Mouse (Mus musculus): ENCODE data around the gene Mlycd. TPM values are rescaled to one million over a fixed set of nuclear protein-coding genes. Genes with fewer than 3 reads are reported as not detected.

Mlycd gene
- 22.0 and 24.0 TPM in 2 replicates for polyA plus RNA-seq (2015; fragmentation: Nextera tagmentation; extraction: Ambion mirVana)

DNA sequence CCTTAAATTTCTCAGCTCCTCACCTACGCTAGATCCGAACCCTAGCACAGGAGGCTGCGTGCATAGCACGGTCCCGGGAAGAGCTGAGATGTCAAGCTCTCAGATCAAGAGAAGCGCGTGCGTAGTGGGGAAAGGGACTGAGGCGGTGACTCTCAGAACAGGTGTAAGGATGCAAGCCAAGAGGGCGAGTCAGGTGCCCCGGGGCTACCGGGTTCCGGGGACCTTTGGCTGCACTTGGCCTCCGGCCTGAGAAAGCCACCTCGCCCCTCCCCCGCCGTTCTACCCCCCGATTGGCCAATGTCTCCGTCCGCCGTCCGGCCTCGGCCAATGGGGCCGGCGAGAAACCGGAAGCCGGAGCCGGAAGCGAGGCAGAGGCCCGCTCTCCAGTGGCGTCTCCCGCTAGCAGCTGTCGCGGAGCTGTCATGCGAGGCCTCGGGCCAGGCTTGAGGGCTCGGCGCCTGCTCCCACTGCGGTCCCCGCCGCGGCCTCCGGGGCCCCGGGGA lies at the start of gene Mlycd:
Gene Mlycd (plus strand): TSS at position 355 of the 503 bp plus-strand sequence.
- TF ChIP-seq EP300 (optimal IDR thresholded peaks at IDR 0.05), result no peak
- TF ChIP-seq CTCF (IDR thresholded peaks at IDR 0.05; ENCODE audit: low read depth), result no peak
- Histone ChIP-seq H3K27ac (replicated peaks) (peak within 1 kb of the TSS; percentile 96), H3K9me3 (ENCODE audit: control insufficient read depth, low read length) (no peaks in the 10 kb centered on the region), H3K4me1 (replicated peaks; ENCODE audit: control insufficient read depth, insufficient read depth) (peaks cover 3% of the 10 kb centered on the region; the same call in 1 of the 2 replicates), H3K4me2 (replicated peaks; ENCODE audit: low read depth) (peak within 1 kb of the TSS; percentile 98), H3K36me3 (ENCODE audit: control insufficient read depth, insufficient read depth, low read length) (0 out of 2 replicates have a peak, but pooled peaks cover 3% of the 10 kb centered on the region), H3K9ac (ENCODE audit: low read length) (peak within 1 kb of the TSS; percentile 86), H3K27me3 (ENCODE audit: control insufficient read depth, insufficient read depth, low read length) (no peaks in the 10 kb centered on the region), H3K4me3 (ENCODE audit: low read depth, low read length) (peak within 1 kb of the TSS; percentile 73)
- DNase-seq (ENCODE audit: low spot score), result peak; percentile 96
- 2% methylated on average over 42 of the region's 44 CpGs for WGBS
- ATAC-seq (ENCODE audit: low FRiP score, low TSS enrichment), result peak; percentile 95

DNA sequence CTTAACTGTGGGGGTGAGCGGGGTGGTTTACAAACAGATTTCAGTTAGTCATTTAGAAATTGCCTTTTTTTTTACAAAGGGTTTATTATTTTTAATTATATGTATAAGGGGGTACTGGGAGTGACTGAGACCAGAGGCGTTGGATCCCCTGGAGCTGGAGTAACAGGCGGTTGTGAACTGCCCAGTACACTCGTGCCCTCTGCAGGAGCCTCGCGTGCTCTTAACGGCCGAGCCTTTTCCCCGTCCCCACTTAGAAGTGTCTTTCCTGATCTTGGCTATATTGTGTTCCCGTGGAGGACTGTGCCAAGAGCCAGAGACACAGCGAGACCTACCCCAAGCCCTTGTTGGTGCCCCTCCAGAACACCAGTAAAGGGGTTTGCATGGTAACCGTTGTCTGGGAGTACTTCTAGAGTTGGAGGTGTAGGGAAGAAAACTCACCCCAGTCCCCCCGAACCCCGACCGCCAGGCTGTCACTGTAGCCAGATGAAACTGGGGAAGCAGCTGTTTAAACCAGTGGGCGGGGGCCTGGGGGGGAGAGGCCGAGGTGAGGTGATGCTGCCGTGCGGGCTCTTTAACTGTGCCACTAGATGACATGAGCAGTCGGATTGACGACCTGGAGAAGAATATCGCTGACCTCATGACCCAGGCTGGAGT lies 49.5 kb upstream of the Mlycd start:
- no peak for ATAC-seq (ENCODE audit: low FRiP score, low TSS enrichment)
- no peak for TF ChIP-seq EP300 (optimal IDR thresholded peaks at IDR 0.05)
- peak; percentile 44 for TF ChIP-seq CTCF (IDR thresholded peaks at IDR 0.05; ENCODE audit: low read depth)
- peak overlapping the region; percentile 95 for H3K9ac ChIP-seq (ENCODE audit: low read length)
- peak overlapping the region; percentile 99 for H3K4me3 ChIP-seq (ENCODE audit: low read depth, low read length)
- peak overlapping the region; percentile 86 for H3K4me2 ChIP-seq (replicated peaks; ENCODE audit: low read depth)
- H3K27ac ChIP-seq (replicated peaks), result no peak overlapping the region
- 44% methylated on average over 22 of the region's 22 CpGs for WGBS
- H3K27me3 ChIP-seq (ENCODE audit: control insufficient read depth, insufficient read depth, low read length), result no peaks in the 10 kb centered on the region
- no peak for DNase-seq (ENCODE audit: low spot score)
- peaks cover 17% of the 10 kb centered on the region for H3K36me3 ChIP-seq (ENCODE audit: control insufficient read depth, insufficient read depth, low read length)
- peaks cover 3% of the 10 kb centered on the region; the same call in 1 of the 2 replicates for H3K4me1 ChIP-seq (replicated peaks; ENCODE audit: control insufficient read depth, insufficient read depth)
- no peaks in the 10 kb centered on the region for H3K9me3 ChIP-seq (ENCODE audit: control insufficient read depth, low read length)

DNA sequence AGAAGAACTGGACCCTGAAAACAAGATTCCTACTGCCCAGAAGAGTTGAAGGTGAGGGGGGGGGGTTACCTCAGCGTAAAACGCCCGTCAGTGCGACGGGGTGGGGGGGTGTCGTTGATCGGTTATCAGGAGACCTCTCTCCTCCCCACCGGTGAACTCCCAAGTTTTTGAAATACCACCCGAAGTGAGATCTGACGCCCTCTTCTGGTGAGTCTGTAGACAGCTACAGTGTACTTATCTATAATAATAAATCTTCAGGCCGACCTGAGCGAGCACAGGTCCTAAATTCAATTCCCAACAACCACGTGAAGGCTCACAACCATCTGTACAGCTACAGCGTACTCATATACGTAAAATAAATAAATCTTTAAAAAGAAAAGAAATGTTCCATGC lies 49.0 kb upstream of the Mlycd start:
- H3K27ac ChIP-seq (replicated peaks), result no peak overlapping the region
- peaks cover 17% of the 10 kb centered on the region for H3K36me3 ChIP-seq (ENCODE audit: control insufficient read depth, insufficient read depth, low read length)
- no peak for DNase-seq (ENCODE audit: low spot score)
- WGBS, result 82% methylated on average over 15 of the region's 15 CpGs
- peak overlapping the region; percentile 86; the same call in 1 of the 2 replicates for H3K4me2 ChIP-seq (replicated peaks; ENCODE audit: low read depth)
- H3K9ac ChIP-seq (ENCODE audit: low read length), result no peak overlapping the region; the same call in 1 of the 2 replicates
- no peak for TF ChIP-seq EP300 (optimal IDR thresholded peaks at IDR 0.05)
- TF ChIP-seq CTCF (IDR thresholded peaks at IDR 0.05; ENCODE audit: low read depth), result peak; percentile 39
- no peaks in the 10 kb centered on the region for H3K9me3 ChIP-seq (ENCODE audit: control insufficient read depth, low read length)
- H3K4me1 ChIP-seq (replicated peaks; ENCODE audit: control insufficient read depth, insufficient read depth), result peaks cover 3% of the 10 kb centered on the region; the same call in 1 of the 2 replicates
- ATAC-seq (ENCODE audit: low FRiP score, low TSS enrichment), result no peak
- no peaks in the 10 kb centered on the region for H3K27me3 ChIP-seq (ENCODE audit: control insufficient read depth, insufficient read depth, low read length)
- no peak overlapping the region for H3K4me3 ChIP-seq (ENCODE audit: low read depth, low read length)

DNA sequence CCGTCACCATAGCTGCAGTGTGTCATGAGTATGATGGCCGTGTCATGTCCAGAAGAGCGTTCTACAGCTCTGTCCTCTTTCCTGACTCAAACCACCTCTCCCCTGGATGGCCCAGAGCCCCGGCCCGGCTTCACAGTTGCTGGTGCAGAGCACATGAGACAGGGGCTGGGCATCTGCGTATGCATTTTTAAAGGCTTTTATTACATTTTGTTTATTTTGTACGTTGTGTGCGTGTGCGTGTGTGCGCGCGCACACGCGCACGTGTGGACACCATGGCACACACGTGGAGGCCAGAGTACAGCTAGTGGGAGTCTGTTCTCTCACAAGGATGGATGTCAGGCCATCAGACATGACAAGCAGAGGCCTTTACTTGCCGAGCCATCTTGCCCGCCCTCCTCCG lies 43.0 kb upstream of the Mlycd start:
- no peak for TF ChIP-seq EP300 (optimal IDR thresholded peaks at IDR 0.05)
- TF ChIP-seq CTCF (IDR thresholded peaks at IDR 0.05; ENCODE audit: low read depth), result no peak
- H3K27ac ChIP-seq (replicated peaks), result no peak overlapping the region
- H3K4me1 ChIP-seq (replicated peaks; ENCODE audit: control insufficient read depth, insufficient read depth), result no peaks in the 10 kb centered on the region
- no peak overlapping the region for H3K9ac ChIP-seq (ENCODE audit: low read length)
- H3K4me3 ChIP-seq (ENCODE audit: low read depth, low read length), result no peak overlapping the region
- ATAC-seq (ENCODE audit: low FRiP score, low TSS enrichment) (no peak), DNase-seq (ENCODE audit: low spot score) (no peak)
- WGBS, result 89% methylated on average over 19 of the region's 19 CpGs
- no peak overlapping the region for H3K4me2 ChIP-seq (replicated peaks; ENCODE audit: low read depth)
- H3K9me3 ChIP-seq (ENCODE audit: control insufficient read depth, low read length), result no peaks in the 10 kb centered on the region
- H3K36me3 ChIP-seq (ENCODE audit: control insufficient read depth, insufficient read depth, low read length), result peaks cover 16% of the 10 kb centered on the region
- H3K27me3 ChIP-seq (ENCODE audit: control insufficient read depth, insufficient read depth, low read length), result no peaks in the 10 kb centered on the region

DNA sequence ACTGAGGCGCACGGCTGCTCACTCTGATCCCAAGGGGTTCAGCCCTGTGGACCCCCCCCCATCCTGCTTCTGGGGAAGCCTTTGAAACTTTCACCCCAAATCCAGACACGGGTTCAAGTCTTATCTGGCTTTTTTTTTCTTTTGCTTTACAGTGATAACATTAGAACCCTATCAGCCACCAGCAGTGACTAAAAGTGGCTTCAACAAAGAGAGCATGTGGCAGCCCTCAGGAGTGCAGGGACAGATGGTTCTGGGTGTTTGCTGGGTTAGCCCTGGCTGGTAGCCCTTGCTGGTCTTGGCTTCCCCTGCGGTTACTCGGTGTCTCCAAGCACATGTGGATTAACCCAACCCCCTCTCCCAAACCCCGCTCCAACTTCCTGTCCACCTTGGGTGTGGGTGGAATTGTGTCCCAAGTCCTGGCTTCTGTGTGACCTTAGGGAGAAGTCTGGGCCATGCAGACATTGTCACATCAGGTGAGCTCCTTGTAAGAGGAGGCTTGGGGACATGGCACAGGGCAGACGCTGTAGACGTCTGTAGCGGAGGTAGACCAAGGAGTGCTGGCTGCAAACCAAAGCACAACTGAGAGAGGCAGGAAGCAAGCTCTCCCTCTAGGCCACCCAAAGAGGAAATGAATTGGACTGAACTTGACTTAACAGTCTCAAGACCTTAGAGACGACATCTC lies 41.6 kb upstream of the Mlycd start:
- Histone ChIP-seq H3K9me3 (ENCODE audit: control insufficient read depth, low read length) (no peaks in the 10 kb centered on the region), H3K4me2 (replicated peaks; ENCODE audit: low read depth) (no peak overlapping the region), H3K36me3 (ENCODE audit: control insufficient read depth, insufficient read depth, low read length) (peaks cover 15% of the 10 kb centered on the region), H3K4me3 (ENCODE audit: low read depth, low read length) (no peak overlapping the region), H3K27me3 (ENCODE audit: control insufficient read depth, insufficient read depth, low read length) (no peaks in the 10 kb centered on the region), H3K27ac (replicated peaks) (no peak overlapping the region), H3K9ac (ENCODE audit: low read length) (no peak overlapping the region), H3K4me1 (replicated peaks; ENCODE audit: control insufficient read depth, insufficient read depth) (no peaks in the 10 kb centered on the region)
- DNase-seq (ENCODE audit: low spot score) (no peak), ATAC-seq (ENCODE audit: low FRiP score, low TSS enrichment) (no peak)
- TF ChIP-seq CTCF (IDR thresholded peaks at IDR 0.05; ENCODE audit: low read depth) (no peak), EP300 (optimal IDR thresholded peaks at IDR 0.05) (no peak)
- 70% methylated on average over 10 of the region's 10 CpGs for WGBS

DNA sequence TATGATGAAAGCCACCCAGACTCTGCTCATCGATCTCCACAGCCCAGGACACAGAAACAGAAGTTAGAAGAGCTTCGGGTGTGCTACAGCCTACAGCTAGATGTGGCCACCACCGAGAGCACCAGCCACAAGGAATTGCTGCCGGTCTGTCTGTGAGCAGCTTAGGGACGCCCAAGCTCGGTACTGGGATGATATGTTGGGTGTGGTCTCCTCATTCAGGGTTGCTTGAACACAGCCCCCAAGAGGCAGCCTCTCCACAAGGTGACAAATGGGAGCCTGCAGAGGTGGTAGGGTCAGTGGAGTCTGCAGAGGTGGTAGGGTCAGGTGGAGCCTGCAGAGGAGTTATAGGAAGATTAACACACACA lies 41.0 kb upstream of the Mlycd start:
- no peak for ATAC-seq (ENCODE audit: low FRiP score, low TSS enrichment)

More for the DNA sequence above, 41.0 kb upstream of the Mlycd start:
- no peak for DNase-seq (ENCODE audit: low spot score)
- Histone ChIP-seq H3K4me2 (replicated peaks; ENCODE audit: low read depth) (no peak overlapping the region), H3K27ac (replicated peaks) (no peak overlapping the region), H3K9me3 (ENCODE audit: control insufficient read depth, low read length) (no peaks in the 10 kb centered on the region), H3K36me3 (ENCODE audit: control insufficient read depth, insufficient read depth, low read length) (peaks cover 10% of the 10 kb centered on the region), H3K27me3 (ENCODE audit: control insufficient read depth, insufficient read depth, low read length) (no peaks in the 10 kb centered on the region), H3K4me1 (replicated peaks; ENCODE audit: control insufficient read depth, insufficient read depth) (no peaks in the 10 kb centered on the region), H3K9ac (ENCODE audit: low read length) (no peak overlapping the region), H3K4me3 (ENCODE audit: low read depth, low read length) (no peak overlapping the region)
- no peak for TF ChIP-seq CTCF (IDR thresholded peaks at IDR 0.05; ENCODE audit: low read depth)
- TF ChIP-seq EP300 (optimal IDR thresholded peaks at IDR 0.05), result no peak
- 80% methylated on average over 6 of the region's 6 CpGs for WGBS
